Mouse (Mus musculus) liver, postnatal 0 days (tissue): ENCODE measurements around the gene Homer1.

ENCODE experiments used
- CTCF ChIP-seq: sonication (generic); IDR thresholded peaks from 2 replicates; pipeline ENCODE4 v1.5.1; 2016; ENCODE audit warnings: antibody characterized with exemption, low read depth
- EP300 ChIP-seq: IDR thresholded peaks from 2 replicates; pipeline ENCODE4 v1.6.1; 2016; ENCODE audit warnings: antibody characterized with exemption, low read depth, mild to moderate bottlenecking

- TF ChIP-seq CTCF (peak; percentile 58), EP300 (no peak)
Measured at GRCm38 (mm10) chr13:93340555-93341278, 41.3 kb downstream of the Homer1 start.
